Mouse (Mus musculus): ENCODE measurements around the gene Sik3. TPM values are rescaled to one million over a fixed set of nuclear protein-coding genes. Genes with fewer than 3 reads are reported as not detected.

Sik3 gene
- polyA plus RNA-seq, 1 experiment from 2014 or later: 5.6 TPM

DNA sequence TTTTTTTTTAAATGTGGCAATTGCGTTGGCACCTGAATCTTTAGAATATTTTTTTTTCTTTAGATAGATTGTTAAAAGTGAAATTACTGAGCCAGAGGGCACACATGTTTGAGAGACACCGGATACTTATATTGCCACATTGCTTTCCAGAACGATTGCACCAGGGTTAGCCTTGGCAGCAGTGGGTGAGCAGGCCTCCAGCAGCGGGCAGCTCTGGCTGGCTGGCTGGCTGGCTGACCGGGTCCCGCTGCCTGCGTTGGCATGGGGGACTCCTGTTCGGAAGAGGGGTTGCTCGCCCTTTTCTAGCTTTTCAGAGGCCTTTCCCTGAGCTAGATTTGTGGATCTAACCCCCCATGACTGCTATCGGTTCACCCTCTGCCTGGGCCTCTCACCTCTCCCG lies 11.0 kb downstream of the Sik3 start:
- ATAC-seq (ENCODE audit: low FRiP score): no peak
- no peak overlapping the region for H3K9ac ChIP-seq
- 93% methylated on average over 11 of the region's 11 CpGs for WGBS
- peaks cover 3% of the 10 kb centered on the region; the same call in 1 of the 2 replicates for H3K36me3 ChIP-seq
- no peaks in the 10 kb centered on the region for H3K9me3 ChIP-seq
- peaks cover 14% of the 10 kb centered on the region; the same call in 1 of the 2 replicates for H3K4me1 ChIP-seq (replicated peaks)
- no peak overlapping the region for H3K4me3 ChIP-seq
- H3K4me2 ChIP-seq: no peak overlapping the region
- H3K27ac ChIP-seq: no peak overlapping the region
- no peaks in the 10 kb centered on the region for H3K27me3 ChIP-seq

DNA sequence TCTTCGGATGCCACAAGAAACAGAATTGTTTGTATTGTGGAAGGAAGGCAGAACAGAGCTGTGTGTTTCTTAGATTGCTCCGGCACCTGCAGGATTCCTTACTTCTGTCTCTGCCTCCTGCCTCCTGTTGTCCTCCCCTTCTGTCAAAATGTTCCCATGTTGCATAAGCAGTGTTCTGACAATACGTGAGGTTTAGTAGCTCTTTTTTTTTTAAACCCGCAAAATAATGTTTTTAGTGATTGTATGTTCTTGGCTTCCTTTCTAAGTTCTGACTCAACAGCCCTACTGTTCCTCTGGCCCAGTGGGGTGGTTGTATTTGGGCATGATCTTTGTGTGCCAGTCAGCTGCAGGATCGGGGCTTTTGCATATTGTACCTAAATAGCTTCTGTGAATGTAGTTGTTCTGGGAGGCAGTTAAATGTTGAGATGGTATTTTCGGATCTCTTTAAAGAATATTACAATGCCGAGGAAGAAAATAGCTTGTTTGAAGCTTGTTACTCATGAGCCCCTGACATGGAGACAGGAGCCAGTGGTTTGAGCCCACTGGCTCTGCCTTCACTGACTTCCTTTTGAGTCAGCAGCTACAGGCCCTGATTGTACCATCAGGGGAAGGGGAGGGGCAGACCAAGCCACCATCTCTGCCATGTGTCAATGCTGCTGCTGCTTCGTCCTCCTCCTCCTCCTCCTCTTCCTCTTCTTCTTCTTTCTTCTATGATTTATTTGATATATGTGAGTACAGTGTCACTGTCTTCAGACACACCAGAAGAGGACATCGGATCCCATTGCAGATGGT lies 13.6 kb downstream of the Sik3 start:
- H3K4me3 ChIP-seq: no peak overlapping the region
- no peaks in the 10 kb centered on the region for H3K27me3 ChIP-seq
- no peak overlapping the region for H3K4me2 ChIP-seq
- no peak overlapping the region for H3K27ac ChIP-seq
- no peaks in the 10 kb centered on the region for H3K36me3 ChIP-seq
- H3K9ac ChIP-seq: no peak overlapping the region
- no peaks in the 10 kb centered on the region for H3K9me3 ChIP-seq
- peaks cover 10% of the 10 kb centered on the region; the same call in 1 of the 2 replicates for H3K4me1 ChIP-seq (replicated peaks)
- ATAC-seq (ENCODE audit: low FRiP score): no peak
- 87% methylated on average over 9 of the region's 9 CpGs for WGBS

DNA sequence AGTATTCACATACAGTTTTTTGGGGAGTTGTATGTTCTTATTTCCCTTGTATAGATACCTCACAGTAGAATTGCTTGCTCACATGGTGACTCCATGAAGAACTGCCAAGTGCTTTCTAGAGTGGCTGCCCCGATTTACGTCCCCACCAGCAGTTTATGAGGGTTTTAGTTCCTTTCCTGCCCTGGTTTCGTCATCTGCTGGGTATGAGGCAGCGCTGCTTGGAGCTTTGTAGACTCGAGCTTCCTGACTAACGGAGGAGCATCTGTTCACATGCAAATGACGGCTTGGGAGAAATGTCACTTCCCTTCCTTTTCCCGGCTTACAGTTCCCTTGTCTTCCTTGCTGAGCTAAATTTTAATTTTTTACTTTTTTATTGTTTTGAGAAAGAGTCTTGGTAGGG lies 15.4 kb downstream of the Sik3 start:
- 20% methylated on average over 8 of the region's 8 CpGs for WGBS
- Histone ChIP-seq H3K9ac (no peak overlapping the region), H3K36me3 (no peaks in the 10 kb centered on the region), H3K4me2 (no peak overlapping the region), H3K4me1 (replicated peaks) (peaks cover 22% of the 10 kb centered on the region), H3K4me3 (no peak overlapping the region), H3K27me3 (no peaks in the 10 kb centered on the region), H3K27ac (no peak overlapping the region), H3K9me3 (no peaks in the 10 kb centered on the region)
- ATAC-seq (ENCODE audit: low FRiP score): no peak

DNA sequence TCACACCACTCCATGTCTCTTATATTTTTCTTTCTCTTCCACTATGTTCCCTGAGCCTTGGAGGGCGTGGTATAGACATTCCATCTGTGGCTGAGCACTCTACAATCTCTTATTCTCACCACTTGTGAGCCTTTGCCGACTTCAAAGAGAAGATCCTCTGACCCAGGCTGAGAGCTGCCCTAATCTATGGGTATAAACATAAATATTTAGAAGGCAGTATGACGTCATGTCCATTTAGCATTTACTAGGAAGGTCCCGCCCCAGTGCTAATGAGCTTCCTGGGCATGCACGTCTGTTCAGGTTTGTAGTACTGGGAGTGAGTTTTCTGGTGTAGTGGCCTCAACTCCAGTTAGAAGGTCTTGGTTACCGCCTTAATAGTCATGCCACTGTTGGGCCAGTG lies 16.9 kb downstream of the Sik3 start:
- WGBS: 87% methylated on average over 6 of the region's 6 CpGs
- Histone ChIP-seq H3K9me3 (no peaks in the 10 kb centered on the region), H3K4me3 (no peak overlapping the region), H3K9ac (no peak overlapping the region), H3K27ac (no peak overlapping the region), H3K4me1 (replicated peaks) (peaks cover 20% of the 10 kb centered on the region), H3K36me3 (no peaks in the 10 kb centered on the region), H3K4me2 (no peak overlapping the region), H3K27me3 (no peaks in the 10 kb centered on the region)
- ATAC-seq (ENCODE audit: low FRiP score): no peak

DNA sequence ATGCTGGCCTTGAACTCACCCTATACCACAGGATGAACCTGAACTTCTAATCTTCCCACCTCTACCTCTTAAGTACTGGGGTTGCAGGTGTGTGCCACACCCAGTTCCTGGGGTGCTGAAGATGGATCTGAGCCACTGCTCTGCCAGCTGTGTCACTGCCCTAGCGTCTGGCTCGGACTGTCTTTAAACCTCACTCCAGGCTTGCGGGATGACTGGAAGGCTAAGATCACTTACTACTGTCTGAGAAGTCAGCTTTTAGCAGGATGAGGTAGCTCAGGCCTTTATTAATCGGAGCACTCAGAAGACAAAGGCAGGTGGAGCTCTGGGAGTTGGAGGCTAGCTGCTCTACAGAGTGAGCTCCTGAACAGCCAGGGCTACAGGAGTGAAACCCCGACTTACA lies 17.6 kb downstream of the Sik3 start:
- Histone ChIP-seq H3K36me3 (no peaks in the 10 kb centered on the region), H3K4me3 (no peak overlapping the region), H3K4me2 (no peak overlapping the region), H3K27me3 (no peaks in the 10 kb centered on the region), H3K27ac (no peak overlapping the region), H3K9ac (no peak overlapping the region), H3K9me3 (no peaks in the 10 kb centered on the region), H3K4me1 (replicated peaks) (peaks cover 24% of the 10 kb centered on the region)
- WGBS: 82% methylated on average over 5 of the region's 5 CpGs
- no peak for ATAC-seq (ENCODE audit: low FRiP score)

DNA sequence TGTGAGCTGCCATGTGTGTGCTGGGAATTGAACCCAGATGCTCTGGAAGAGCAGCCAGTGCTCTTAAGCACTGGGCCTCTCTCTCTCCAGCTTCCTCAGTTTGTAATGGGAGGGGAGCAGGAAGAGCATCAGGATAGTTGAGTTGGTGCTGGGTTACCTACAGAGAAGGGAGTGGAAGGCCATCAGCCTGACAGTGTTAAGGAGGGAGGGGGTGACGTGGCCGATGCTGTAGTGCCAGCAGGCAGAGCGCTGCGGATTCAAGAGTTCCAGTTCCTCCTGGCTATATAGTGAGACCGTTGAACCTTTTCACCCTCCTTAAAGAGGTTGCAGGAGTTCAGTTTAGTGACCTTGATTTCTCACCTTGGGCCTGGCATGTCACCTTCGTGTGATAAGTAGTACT lies 18.3 kb downstream of the Sik3 start:
- no peak for ATAC-seq (ENCODE audit: low FRiP score)
- no peaks in the 10 kb centered on the region for H3K36me3 ChIP-seq
- 93% methylated on average over 6 of the region's 6 CpGs for whole genome bisulfite sequencing
- H3K4me2 ChIP-seq: no peak overlapping the region
- peaks cover 29% of the 10 kb centered on the region for H3K4me1 ChIP-seq (replicated peaks)
- no peak overlapping the region for H3K9ac ChIP-seq
- no peaks in the 10 kb centered on the region for H3K9me3 ChIP-seq
- no peaks in the 10 kb centered on the region for H3K27me3 ChIP-seq
- H3K4me3 ChIP-seq: no peak overlapping the region
- H3K27ac ChIP-seq: no peak overlapping the region

DNA sequence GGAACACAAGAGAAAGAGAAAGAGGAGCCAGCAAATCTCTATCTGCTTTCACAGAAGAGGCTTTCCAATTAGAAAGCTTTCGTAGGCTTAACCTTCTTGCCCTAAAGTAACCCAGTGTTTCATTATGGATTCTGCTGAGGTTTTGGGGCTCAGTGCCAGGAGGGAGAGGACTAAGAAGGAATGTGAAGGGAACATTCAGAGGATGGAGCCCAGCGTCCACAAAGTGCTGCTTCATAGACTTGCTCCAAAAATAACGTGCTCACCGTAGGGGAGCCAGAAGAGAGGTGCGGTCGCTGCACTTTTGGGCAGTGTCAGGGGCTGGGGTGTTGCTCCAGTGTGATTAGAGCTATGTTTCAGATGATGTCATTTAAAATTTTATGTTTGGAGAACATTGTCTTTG lies 19.6 kb downstream of the Sik3 start:
- no peak overlapping the region for H3K27ac ChIP-seq
- no peak for ATAC-seq (ENCODE audit: low FRiP score)
- H3K9me3 ChIP-seq: no peaks in the 10 kb centered on the region
- 70% methylated on average over 6 of the region's 6 CpGs for WGBS
- H3K4me3 ChIP-seq: no peak overlapping the region
- no peak overlapping the region for H3K4me2 ChIP-seq
- H3K9ac ChIP-seq: no peak overlapping the region
- no peaks in the 10 kb centered on the region for H3K27me3 ChIP-seq
- no peaks in the 10 kb centered on the region for H3K36me3 ChIP-seq
- peaks cover 29% of the 10 kb centered on the region for H3K4me1 ChIP-seq (replicated peaks)

DNA sequence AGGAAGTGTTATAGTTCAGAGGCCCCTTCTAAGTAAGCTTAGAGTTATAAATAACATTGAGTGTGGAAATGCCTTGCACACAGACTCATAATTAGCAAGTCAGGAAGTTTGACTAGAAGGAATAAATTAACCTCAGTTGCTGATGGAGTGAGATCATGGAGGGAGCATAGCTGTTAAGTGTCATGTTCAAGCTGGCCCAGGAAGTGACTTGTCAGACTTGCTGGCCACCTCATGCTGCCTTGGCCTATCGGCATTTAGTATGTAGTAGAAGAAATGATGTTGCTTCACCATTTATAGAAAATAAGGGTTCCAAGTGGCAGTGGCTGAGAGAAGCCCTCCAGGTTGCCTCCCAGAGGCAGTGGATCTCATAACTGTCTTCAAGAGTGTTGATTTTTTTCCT lies 20.4 kb downstream of the Sik3 start:
- H3K9ac ChIP-seq: no peak overlapping the region
- peaks cover 26% of the 10 kb centered on the region for H3K4me1 ChIP-seq (replicated peaks)
- 91% methylated on average over 1 of the region's 1 CpGs for WGBS
- no peaks in the 10 kb centered on the region for H3K27me3 ChIP-seq
- H3K36me3 ChIP-seq: no peaks in the 10 kb centered on the region
- no peak overlapping the region for H3K4me3 ChIP-seq
- H3K27ac ChIP-seq: no peak overlapping the region
- no peak for ATAC-seq (ENCODE audit: low FRiP score)
- H3K9me3 ChIP-seq: no peaks in the 10 kb centered on the region
- H3K4me2 ChIP-seq: no peak overlapping the region

DNA sequence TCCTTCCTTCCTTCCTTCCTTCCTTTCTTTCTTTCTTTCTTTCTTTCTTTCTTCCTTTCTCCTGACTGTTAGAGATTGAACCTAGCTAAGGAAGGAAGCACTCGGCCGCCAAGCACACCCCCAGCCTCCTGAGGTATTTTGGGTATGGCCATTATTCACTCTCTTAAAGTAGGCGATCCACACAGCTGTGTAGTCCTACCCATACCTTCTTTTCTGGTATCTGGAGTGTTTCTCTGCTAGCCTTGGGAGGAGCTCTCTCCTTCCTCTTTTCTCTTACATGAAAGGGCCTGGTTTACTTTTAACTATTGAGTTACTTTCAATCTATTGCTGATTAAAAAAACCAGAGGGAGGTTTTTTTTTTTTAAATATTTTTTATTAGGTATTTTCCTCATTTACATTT lies 21.2 kb downstream of the Sik3 start:
- peaks cover 23% of the 10 kb centered on the region for H3K4me1 ChIP-seq (replicated peaks)
- no peak overlapping the region for H3K27ac ChIP-seq
- H3K36me3 ChIP-seq: no peaks in the 10 kb centered on the region
- H3K4me2 ChIP-seq: no peak overlapping the region
- 87% methylated on average over 3 of the region's 3 CpGs for WGBS
- no peaks in the 10 kb centered on the region for H3K9me3 ChIP-seq
- no peak overlapping the region for H3K4me3 ChIP-seq
- no peaks in the 10 kb centered on the region for H3K27me3 ChIP-seq
- H3K9ac ChIP-seq: no peak overlapping the region
- no peak for ATAC-seq (ENCODE audit: low FRiP score)

DNA sequence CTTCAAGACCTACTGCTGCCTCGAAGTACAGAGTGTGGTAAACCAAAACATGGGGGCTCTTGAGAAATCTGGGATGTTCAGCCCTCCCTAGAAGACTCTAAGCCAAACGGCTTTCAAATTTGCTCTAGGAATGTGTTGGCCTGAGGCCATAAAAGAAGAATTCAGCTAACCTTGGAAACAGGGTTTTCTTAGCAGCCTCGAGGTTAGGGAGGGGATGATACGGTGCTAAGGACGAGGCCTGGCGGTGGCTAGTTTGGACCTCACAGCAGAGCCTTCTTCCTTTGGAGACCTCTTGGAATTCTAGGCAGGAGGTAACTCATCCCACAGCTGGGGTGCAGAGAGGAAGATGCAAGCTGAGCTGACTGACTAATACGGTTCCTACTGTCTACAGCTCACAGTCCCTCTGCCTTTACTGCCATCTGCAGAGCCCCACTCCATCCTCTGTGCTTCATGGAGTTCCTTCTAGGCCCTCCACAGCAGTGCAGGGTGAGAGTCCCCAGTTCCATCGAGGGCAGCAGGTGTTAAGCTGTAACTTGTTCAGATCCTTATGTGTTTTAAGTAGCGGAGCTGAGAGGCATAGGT lies 22.8 kb downstream of the Sik3 start:
- WGBS: 80% methylated on average over 9 of the region's 9 CpGs
- ATAC-seq (ENCODE audit: low FRiP score): no peak
- Histone ChIP-seq H3K27ac (no peak overlapping the region), H3K36me3 (no peaks in the 10 kb centered on the region), H3K4me1 (replicated peaks) (peaks cover 23% of the 10 kb centered on the region), H3K4me2 (no peak overlapping the region), H3K27me3 (no peaks in the 10 kb centered on the region), H3K4me3 (no peak overlapping the region), H3K9me3 (no peaks in the 10 kb centered on the region), H3K9ac (no peak overlapping the region)

DNA sequence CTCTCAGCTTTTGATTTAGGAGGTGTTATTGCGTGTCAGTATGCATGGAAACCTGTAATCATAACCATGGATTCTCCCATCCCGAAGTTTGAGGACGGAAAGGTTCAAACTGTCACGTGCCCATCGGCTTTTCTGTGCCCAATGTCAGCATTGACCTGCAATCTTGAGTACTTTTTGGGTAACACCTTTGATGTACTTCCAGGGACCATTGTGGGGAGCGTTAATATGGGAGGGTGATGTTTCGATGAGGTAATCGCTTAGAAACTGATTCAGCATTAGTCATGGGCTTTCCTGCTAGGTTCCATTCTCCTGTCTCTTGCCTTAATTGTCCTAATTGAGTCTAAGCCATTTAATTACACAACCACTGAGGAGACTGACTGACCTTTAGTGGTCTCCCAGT lies 24.3 kb downstream of the Sik3 start:
- Histone ChIP-seq H3K9ac (no peak overlapping the region), H3K4me3 (no peak overlapping the region), H3K36me3 (no peaks in the 10 kb centered on the region), H3K27ac (no peak overlapping the region), H3K4me2 (no peak overlapping the region), H3K27me3 (no peaks in the 10 kb centered on the region), H3K9me3 (no peaks in the 10 kb centered on the region), H3K4me1 (replicated peaks) (peaks cover 21% of the 10 kb centered on the region)
- 95% methylated on average over 8 of the region's 8 CpGs for WGBS
- no peak for ATAC-seq (ENCODE audit: low FRiP score)

DNA sequence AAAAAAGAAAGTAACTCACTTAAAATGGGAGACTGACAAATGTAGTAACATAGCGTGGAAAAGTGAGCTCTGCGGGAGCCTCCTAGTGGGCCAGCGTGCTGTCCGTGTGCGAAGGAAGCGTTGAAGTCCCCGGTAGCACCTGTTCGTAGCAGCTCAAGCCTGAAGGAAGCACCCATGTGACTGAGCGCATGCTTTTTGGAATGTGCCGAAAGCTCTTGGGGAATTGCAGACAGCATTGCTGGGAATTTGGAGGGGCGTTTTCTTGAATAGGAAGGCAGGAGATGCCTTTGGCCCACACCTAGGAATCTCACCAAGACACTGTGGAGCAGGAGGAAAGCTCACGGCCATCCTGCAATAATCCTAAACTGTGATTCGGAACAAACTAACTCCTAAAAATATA lies 26.2 kb downstream of the Sik3 start:
- WGBS: 95% methylated on average over 13 of the region's 13 CpGs
- ATAC-seq (ENCODE audit: low FRiP score): no peak
- no peak overlapping the region for H3K4me2 ChIP-seq

DNA sequence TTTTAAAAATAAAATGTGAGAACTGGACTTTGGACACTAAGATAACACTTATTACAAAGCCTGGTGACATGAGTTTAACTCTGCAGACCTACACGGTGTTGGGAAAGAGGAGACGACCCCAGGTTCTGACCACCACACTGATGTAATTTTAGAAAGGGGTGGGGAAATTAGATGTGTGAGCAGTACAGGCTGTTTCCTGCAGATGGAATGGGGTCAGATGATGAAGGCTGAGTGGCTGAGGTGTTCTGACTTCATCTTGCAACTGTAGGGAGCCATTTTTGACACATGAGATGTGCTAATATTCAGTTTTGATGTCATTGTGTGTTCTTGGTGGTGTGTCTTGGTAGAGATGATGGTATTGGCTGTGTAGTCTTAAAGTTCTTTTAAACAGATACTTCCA lies 28.6 kb downstream of the Sik3 start:
- Histone ChIP-seq H3K36me3 (no peaks in the 10 kb centered on the region), H3K27ac (no peak overlapping the region), H3K4me1 (replicated peaks) (no peaks in the 10 kb centered on the region), H3K9ac (no peak overlapping the region), H3K27me3 (no peaks in the 10 kb centered on the region), H3K4me3 (no peak overlapping the region), H3K4me2 (no peak overlapping the region), H3K9me3 (no peaks in the 10 kb centered on the region)
- no peak for ATAC-seq (ENCODE audit: low FRiP score)
- 89% methylated on average over 2 of the region's 2 CpGs for WGBS

More for the DNA sequence above, 26.2 kb downstream of the Sik3 start:
- H3K27me3 ChIP-seq: no peaks in the 10 kb centered on the region
- no peak overlapping the region for H3K27ac ChIP-seq
- H3K9ac ChIP-seq: no peak overlapping the region
- H3K4me3 ChIP-seq: no peak overlapping the region
- no peaks in the 10 kb centered on the region for H3K9me3 ChIP-seq
- no peaks in the 10 kb centered on the region for H3K36me3 ChIP-seq
- H3K4me1 ChIP-seq (replicated peaks): peaks cover 8% of the 10 kb centered on the region; the same call in 1 of the 2 replicates
